Mouse (Mus musculus) spleen, adult 12 weeks (tissue): Measurements from ENCODE around the gene Fadd.
A peak's percentile ranks its signal among the peaks of the same experiment; 100 is the strongest.

ENCODE experiments used
- DNase-seq: peaks from one replicate; pipeline ENCODE4 v3.0.0; 2022; ENCODE audit warnings: low spot score

The Fadd gene

DNA sequence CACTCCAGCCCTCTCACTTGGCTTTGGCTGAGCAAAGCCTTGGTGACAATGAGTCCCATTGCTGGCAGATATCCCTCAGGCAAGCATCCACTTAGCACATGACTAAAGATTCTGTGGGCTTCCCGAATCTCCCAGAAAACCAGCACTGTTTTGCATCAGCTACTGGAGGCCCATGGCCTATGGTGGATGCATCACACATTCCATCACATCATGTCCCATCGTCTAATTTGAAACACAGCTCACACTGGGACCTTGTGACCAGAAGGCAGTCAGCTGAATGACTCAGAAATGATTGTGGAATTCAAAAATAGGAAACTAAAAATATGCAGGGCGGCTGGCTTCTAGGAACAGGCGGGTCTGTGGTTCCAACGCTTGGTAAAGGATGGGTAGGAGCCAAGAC is 4.4 kb downstream of the Fadd start:
- no peak for DNase-seq

DNA sequence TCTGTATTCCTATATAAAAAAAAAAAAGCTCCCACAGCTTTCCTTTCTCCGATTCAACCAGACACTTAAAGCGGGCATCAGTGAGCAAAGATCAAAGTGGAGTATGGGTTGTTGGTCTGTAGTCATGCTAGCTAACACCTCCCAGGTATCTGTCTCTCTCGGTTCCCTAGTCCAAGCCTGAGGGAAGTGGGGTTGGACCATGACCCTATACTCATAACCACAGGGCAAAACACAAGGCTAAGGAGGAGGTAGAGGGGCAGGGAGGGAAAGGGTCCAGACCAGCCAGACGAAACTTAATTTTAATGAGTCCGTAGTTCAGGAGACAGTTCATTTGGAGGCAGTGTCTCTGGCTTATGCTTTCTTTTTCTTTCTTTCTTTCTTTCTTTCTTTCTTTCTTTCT is 10.0 kb downstream of the Fadd start:
- DNase-seq = no peak

DNA sequence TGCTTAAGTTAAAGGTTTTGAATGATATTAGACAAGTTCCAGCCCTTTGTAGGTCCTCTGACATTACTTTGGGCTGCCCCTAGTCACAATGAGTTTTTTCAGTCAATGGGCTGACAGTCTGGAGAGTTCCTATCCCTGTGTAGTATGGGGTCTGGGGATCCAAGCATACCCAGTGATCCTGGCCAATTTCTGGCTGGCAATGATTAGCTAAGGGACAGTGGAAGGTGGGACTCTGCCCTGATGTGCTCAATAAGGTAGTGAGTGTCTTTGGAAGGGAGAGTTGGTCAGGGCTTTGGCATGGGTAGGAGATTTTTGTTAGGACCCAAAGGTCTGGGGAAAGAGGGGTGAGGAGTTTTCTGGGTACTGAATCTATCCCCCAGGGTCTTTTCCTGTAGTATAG is 10.7 kb downstream of the Fadd start:
- no peak for DNase-seq

DNA sequence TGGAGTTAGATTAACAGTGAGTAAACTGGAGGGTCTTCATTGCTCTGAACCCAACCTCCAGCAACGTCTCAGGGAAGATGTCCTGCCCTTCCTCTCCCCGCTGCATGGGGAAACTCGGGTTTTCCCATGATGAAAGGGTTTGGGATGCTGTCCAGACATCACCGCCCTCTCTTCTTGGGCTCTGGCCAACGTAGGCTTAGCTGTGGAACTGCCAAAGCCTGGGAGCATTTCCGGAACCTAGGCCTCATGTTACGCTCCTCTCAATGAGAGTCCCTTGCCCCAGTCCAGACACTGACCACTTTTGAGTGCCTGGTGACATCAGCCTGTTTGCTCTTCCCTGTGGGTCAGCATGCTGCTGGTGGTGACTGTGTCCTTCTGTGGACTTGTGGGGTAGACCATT is 12.8 kb downstream of the Fadd start:
- DNase-seq = no peak

DNA sequence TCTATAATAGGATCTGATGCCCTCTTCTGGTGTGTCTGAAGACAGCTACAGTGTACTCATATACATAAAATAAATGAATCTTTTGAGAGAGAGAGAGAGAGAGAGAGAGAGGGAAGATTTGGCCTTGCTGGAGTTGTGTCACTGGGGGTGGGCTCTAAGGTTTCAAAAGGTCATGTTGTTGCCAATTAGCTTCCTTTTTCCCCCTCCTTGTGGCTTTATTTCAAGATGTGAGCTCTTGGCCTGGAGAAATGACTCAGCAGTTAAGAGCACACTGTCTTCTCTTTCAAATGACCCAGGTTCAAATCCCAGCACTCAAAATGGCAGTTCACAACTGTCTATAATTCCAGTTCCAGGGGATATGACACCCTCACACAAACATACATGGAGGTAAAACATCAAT is 14.2 kb downstream of the Fadd start:
- DNase-seq = no peak

DNA sequence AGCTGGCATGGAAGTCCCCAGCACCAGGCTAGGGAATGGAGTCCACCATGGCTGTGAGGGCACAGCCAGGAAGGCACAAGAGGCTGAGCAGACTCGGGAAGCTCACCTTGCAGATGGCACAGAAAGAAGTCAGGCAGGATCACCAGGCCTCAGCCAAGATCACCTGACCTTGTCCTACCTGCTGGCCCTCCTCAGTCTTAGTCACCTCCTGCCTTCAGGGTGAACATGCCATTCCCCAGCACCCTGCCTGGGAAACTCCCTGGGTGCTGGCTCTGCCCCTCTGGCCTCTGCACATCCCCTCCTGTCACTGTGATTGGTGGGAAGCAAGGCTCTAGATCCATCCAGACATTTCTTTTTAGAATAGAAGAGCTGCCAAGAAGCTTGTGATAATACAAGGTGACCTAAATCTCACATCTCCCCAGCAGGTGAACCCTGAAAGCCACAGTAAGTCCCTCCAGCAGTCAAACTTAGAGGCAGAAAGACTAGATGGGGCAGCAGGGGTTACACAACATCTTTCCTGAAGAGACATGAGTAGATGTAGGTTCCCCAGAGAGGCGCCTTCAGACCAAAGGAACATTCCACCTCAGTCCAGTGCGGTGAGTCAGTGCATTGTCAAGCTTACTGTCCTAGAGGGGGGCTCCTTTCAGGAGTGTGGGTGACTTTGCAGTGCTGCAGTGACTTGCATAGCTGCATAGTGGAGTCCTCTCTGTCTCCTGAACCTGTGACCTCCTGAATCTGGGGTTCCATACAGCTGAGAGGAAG is 15.2 kb downstream of the Fadd start:
- no peak for DNase-seq

DNA sequence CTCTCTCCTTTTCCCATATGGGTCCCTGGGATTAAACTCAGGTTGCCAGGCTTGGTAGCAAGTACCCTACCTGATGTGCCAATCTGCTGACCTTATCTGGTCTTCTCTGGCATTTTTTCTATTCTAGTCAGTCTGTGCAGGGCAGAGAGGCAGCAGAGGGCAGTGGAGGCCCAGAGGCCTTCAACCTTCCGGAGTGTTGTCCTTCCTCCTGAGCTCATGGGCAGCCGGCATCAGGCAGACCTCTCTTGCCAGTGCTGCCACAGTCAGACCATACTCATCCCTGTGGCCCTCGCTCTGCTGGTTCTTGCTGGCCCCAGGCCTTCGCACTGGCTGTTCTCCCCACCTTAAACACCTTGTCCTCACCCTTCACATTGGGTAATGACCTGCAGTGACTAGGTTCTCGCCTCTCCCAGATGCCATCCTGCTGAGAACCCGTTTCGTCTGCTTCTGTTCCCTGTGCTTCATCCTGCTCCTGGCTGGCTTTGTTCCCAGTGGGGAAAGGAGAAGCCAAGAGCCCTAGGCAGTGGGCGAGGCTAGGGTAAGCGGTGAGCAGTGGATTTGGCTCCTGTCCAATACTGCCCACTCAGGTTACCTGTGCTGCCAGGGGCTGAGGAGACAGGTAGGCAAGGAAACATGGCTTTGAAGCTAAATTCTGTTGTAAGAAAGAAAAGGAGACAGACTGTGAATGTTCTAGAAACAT is 18.7 kb downstream of the Fadd start:
- no peak for DNase-seq

DNA sequence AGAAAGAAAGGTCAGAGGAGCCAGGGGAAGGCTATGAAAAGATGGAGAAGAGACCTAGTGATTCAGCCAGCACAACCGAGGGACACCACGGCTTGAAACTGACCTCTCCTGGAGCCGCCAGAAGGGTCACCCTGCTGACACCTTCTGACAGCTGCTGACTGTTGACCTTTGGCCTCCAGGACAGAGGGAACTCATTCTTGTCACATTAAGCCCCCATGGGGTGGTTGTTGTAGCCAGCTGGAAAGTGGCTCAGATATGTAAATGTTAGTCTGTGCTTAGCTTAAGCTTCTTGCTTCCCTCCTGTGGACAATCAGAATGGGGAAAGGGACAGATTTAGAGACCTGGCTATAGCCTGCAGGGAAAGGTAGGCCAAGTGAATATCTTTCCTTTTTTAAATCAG is 20.2 kb downstream of the Fadd start:
- DNase-seq = no peak

DNA sequence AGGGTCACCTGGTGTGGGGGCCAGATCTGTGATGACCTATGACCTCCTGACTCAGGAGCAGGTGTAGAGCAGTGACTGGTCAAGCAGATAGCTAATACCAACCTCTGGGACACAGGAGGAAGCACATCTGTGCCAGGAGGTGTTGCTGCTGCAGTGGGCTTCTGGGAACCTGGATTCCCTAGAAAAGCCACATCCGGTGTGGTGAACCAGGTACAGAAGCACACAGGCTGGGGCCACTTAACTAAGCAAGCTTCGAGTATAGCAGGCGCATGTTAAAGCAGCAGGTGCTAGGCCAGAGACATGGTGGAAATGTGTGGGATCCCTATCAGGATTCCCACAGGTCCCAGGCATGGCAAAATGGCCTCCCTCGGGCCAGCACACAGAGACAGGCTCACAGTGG is 21.7 kb downstream of the Fadd start:
- no peak for DNase-seq

DNA sequence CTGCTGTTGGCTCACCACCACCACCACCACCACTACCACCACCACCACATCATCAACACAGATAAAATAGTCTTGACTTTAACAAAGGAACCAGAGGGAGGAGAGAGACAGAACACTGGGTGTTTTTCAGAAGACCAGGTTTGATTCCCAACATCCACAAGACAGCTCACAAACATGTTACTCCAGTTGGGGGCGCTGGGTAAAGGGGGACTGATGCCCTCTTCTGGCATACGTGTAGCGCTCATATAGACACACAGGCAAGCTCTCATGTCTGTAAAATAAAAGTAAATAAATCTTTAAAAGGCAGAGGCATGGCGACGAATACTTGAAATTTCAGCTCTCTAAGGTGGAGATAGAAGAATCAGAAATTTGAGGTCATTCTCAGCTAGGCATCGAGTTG is 23.7 kb downstream of the Fadd start:
- DNase-seq = no peak

DNA sequence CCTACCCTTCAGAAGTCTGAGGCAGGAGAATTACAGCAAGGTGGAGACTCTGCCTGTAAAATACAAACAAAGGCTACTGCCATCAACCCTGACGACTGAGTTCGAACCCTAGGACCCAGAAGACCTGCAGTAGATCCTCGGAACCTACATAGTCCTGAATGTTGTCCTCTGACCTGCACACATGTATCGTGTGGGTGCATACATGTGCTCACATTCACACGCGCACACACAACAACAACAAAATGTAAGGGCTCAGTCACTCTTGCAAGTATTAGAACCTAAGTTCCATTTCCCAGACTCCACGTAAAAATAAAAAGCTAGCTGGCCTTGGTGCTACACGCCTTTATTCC is 28.2 kb downstream of the Fadd start:
- no peak for DNase-seq

DNA sequence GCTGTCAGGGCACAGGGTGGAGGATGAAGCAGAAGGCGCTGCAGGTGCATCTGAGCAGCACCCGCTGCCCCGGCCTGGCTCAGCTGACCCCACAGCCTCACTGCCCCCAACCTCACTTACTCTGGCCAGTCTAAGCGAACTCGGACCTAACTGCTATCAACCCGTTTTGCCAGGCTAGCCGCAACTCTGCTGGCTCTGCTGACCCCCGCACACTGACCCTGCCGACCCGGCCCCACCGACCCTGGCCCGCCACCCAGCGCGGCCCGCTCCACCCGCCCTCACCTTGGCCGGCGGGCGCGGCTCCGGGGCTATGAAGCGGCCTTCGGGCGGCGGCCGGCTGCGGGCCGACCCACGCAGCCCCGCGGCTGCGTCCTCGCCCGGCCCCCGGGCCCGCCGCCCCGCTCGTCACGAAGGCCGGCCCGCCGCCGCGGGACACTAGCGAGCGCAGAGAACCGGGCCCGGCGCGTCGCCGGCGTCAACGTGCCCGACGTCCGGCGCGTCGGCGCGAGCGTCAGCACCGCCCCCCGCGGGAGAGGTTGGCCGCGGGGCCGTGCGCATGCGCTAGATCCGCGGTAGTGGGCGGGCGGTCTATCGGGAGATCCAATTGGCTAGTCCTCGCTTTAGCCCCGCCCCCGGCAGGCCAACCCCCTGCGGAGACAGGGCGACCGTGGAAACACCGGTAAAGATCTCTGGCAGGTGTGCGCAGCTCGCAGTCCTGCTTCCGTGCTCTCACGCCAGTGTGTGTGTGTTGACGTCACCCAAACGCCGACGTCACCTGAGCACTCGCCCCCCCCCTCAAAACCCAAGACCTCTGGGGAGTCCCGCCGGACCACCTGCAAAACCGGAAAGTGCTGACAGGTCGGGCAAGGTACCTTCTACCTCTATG is 28.8 kb downstream of the Fadd start, which contains the start of gene Ppfia1:
Gene Ppfia1, minus strand, starts transcription at position 493 of the 886 bp plus-strand sequence.
- peak; percentile 98 for DNase-seq

DNA sequence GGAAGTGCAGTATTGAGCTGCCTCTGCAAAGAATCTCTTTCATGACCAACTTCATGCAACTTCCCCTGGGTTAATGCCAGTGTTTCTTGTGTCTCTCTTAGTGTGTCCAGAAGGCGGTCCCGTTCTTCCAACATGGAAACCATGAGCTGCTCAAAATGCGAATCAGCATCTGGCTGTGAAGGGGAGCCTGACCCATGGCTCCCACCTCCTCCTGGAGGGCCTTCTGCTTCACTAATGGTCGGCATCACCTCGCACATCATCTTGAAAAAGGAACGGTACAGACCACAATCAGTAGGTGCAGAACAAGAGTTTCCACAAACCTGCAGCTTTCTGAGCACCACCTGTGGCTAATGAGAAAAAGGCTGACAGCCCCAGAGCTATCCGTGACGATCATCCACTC is 30.0 kb downstream of the Fadd start:
- DNase-seq = no peak

DNA sequence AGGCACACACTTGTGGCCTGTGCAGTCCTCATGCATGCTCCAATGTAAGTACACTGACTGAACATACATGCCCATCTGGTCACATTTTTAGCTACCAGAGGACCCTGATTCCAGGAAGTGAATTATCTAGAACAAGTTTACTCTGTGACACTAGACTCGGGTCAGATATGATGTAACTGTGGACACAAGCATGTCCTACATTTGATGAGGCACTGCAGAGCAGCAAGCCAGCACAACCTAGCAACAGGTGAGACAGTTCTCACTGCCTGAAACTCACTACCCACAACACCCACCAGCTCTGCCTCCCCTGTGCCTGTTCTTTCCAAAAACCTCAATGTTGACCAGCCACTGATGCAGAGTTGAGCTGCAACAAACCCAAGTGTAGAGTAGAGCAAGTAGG is 31.5 kb downstream of the Fadd start:
- DNase-seq = no peak

DNA sequence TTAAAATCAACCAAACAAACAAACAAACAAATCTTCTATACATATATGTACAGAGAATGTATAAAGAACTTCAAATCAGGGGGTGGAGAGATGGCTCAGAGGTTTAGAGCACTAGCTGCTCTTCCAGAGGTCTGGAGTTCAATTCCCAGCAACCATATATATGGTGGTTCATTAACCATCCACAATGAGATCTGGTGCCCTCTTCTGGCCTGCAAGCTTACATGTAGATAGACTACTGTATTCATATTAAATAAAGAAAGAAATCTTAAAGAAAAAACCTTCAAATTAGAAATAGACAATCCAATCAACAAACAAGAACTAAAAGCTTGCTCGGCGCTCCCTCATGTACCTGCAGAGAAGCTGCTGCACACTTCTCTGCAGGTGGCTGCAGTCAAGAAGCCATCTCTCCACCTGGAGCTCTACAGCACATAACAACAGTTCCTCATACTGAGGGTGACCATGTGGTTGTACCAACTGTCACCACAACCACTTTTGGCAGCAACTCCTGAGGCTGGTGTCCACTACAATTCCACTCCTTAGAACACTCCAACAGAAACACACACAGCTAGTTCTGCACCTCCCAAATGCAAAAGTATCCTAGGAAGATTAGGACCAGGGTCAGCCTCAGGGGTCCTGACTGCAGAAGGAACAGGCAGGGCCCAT is 32.2 kb downstream of the Fadd start:
- DNase-seq = no peak

DNA sequence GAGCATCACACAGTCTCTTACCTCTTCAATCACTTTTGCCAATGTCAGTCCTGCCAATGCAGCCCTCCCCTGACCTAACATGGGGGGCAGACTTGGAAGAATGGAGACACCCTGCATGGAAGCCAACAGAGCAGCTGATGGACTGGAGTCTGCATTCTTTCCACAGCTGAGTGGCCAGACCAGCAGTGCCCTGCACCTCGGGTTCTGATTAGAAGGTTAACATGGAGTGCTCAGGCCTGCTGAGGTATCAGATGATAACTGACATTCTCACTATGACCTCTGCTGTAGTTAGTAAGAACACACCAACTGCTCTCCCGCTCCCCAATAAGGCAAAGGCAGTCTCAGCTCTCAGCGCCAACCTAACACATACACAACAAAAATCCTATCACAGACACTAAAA is 37.0 kb downstream of the Fadd start:
- no peak for DNase-seq

DNA sequence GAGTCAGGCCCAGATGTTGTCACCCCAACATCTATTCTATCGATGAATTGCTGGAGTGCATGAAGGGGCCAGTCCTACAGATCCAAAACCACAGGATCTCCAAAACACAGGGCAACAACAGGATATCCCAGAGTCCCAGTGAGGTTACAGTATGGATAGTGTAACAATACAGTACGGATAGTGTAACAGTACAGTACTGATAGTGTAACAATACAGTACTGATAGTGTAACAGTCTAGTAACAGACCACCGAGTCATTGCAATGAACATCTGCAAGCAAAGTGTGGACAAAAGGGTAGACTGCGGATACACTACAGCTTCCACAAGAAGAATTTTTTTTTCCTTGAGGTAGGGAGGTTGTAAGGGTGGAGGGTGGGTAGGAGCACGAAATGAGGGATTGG is 40.9 kb downstream of the Fadd start:
- no peak for DNase-seq

DNA sequence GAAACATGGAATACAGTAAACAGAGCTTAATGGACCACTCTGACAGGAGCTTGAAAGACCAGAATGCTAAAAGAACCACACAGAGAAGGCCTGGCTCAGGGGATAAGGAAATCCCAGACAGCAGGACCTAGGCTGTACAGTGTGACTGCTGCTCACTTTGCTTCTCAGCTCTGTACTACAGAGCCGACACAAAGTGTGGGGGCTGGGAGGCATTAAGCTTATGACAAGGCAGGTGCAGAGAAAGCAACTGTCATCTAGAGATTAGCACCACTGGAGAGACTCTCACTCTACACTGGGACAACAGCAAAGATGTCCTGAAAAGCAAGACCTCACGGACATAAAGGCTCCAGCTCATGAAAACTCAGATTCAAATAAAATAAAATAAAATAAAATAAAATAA is 43.1 kb downstream of the Fadd start:
- DNase-seq = no peak

DNA sequence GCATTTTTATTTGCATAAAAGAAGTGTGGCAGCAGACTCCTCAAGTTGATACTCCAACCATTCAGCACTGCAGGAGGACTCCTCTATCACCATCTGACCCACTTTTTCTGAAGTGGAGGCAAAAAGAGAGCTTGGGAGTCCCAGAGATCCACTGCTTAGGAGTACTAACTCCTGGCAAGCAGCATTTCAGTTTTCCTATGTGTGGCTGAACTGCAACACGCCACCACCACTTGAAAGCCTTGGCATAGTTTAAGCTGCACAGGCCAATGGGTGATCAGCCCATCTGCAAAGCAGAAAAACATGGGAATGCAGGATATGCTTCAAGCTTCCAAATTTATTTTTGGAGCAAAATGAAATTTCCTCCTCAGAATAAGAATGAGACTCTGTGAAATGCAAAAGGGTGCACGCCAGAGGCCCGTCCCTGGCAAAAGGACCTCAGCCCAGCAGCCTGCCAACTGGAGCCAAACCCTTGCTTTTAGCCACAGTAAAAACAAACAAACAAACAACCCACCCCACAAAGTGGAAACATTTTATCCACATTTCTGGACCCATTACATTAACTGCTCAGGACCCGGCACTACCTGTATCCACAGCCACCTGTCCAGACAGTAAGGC is 44.1 kb downstream of the Fadd start:
- no peak for DNase-seq

DNA sequence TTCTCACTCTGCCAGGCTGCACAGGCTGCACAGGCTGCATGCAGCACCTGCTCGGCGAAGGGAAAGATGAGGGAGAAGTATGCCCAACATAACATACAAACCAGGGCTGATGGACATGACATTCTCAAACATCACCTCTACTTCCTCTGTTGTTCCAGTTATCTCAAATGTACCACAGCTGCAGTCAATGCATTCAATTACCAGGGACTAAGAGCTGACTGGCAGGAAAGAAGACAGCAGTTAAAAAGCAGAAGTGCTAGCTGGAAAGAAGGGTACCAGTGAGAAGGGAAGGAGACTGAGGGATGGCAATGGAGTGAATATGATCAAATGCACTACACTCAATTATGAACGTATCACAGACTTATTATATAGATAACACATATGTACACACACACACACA is 45.9 kb downstream of the Fadd start:
- no peak for DNase-seq

DNA sequence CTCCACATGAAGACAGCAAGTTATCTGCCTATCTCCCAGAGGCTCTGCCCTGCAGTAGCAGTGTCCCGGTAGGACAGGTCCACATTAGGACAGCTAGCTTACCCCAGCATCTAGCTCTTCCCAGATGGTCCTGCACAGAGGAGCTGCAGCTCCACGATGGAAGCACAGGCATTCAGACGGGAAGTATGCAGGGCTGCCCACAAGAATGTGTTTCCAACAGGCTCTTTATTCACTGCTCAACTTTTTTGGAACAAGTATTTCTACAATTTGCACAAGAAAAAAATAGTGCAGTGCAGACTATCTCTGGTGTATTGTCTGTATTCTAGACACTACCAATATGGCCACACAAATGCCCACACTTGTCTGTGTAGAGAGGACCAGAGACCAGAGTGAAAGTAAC is 47.5 kb downstream of the Fadd start:
- no peak for DNase-seq
